Mouse (Mus musculus): ENCODE results near the gene Gm20737. TPM values are rescaled to one million over a fixed set of nuclear protein-coding genes. Genes with fewer than 3 reads are reported as not detected.
"Not testable (repeated sequence)": the region's sequence is repeated elsewhere in the genome, so short reads cannot be mapped to it uniquely, and the experiment has no call there.

The Gm20737 gene
- not detected in 2 replicates for polyA plus RNA-seq (2015; fragmentation: Nextera tagmentation; extraction: Ambion mirVana)

DNA sequence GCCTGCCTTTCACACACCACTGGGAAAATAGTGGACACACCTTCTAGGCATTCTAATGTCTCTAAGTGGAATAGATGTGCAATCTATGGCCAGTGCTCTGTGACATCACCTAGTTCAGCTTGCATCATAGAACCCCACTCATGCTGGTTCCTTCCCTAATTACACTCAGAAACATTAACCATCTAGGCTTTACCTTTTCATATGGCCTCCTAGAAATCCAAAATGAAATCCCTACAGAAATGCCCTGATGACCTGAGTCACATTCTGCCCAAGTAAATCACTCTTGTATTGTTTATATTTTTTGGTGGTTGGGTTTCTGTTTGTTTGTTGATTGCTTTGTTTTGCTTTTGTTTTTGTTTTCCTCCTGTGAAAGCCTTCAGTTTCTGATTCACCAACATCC, at the start of gene Gm20737:
Gene Gm20737, minus strand, starts transcription at position 101 of the 400 bp plus-strand sequence.
- not testable (repeated sequence) for H3K27me3 ChIP-seq; H3K9me3 ChIP-seq; H3K4me2 ChIP-seq; H3K4me1 ChIP-seq; H3K27ac ChIP-seq; H3K36me3 ChIP-seq; ATAC-seq (ENCODE audit: insufficient number of reproducible peaks, low FRiP score, low TSS enrichment, low read depth); H3K4me3 ChIP-seq; H3K9ac ChIP-seq

DNA sequence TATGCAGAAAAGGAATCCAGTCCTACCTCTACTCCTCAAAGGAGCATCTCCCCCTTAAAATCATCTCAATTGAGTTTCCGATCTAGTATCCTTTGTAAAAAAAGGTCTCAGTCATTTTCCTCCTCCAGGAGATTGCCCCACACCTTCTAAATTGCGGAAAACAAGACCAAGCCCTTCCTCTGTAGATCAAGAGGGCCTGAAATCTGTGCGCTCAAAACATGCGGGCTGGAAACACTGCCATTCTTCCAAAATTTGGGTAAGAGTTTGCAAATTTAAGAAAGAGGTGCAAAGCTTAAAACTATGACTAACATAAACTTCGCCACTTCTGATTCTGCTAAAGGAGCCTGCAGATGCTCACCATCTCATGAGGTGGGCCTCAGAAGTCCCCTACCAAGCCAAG, 17.3 kb upstream of the Gm20737 start, which contains the start of gene Gm21775:
Gene Gm21775, plus strand, starts transcription at position 301 of the 400 bp plus-strand sequence.
- not testable (repeated sequence) for H3K4me1 ChIP-seq; H3K27ac ChIP-seq; H3K9ac ChIP-seq; H3K36me3 ChIP-seq; H3K27me3 ChIP-seq; H3K9me3 ChIP-seq; ATAC-seq (ENCODE audit: insufficient number of reproducible peaks, low FRiP score, low TSS enrichment, low read depth); H3K4me3 ChIP-seq; H3K4me2 ChIP-seq
- 77% methylated on average over 4 of the region's 5 CpGs for WGBS

Other genes starting within 250 kb of the Gm20737 start
- not detected in 2 replicates for gene Gm20834, start 211.5 kb downstream of the Gm20737 start, polyA plus RNA-seq (2015; fragmentation: Nextera tagmentation; extraction: Ambion mirVana)
- gene Gm28510, start 123.3 kb downstream of the Gm20737 start, polyA plus RNA-seq (2015; fragmentation: Nextera tagmentation; extraction: Ambion mirVana) = not detected in 2 replicates
- not detected in 2 replicates for gene Gm21775, start 17.4 kb upstream of the Gm20737 start, polyA plus RNA-seq (2015; fragmentation: Nextera tagmentation; extraction: Ambion mirVana)
- gene Gm21900, start 80.3 kb upstream of the Gm20737 start, polyA plus RNA-seq (2015; fragmentation: Nextera tagmentation; extraction: Ambion mirVana) = not detected in 2 replicates
- gene Gm20777, start 216.4 kb upstream of the Gm20737 start, polyA plus RNA-seq (2015; fragmentation: Nextera tagmentation; extraction: Ambion mirVana) = not detected in 2 replicates

Data from limb, embryonic 15.5 days (tissue).